ENCODE assay signal across 32 mouse cellular contexts in the genomic region with DNA sequence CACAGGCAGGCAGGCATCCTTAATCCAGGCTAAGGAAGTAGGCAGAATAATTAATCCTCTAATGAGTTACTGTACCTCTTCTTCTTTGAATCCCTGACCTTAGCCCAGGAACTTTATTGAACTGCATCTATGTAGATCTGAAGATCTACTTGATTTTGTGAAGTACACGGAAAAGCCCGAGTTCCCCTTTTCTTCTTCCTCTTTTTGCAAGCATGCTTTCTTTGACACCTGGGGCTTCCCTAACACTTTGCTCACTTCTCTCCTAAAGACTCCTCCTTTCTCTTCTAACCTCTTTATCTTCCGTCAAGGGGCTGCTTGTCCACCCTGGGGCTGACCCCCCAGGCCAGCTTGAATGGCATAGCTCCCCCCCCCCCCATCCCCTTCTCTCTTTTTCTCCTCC. TPM values are rescaled to one million over a fixed set of nuclear protein-coding genes. Genes with fewer than 3 reads are reported as not detected.
DNase-seq lines count a peak whose midpoint lies in the region; ATAC-seq and TF ChIP-seq lines count a peak whose summit lies in the region.
"Had no signal": no experiment of that assay in that cellular context is flagged by ENCODE, and none has a peak within 500 bp of the region (broad histone marks: within the 10 kb centered on the region; RNA-seq: fewer than 3 reads in every experiment).

No protein-coding gene starts in this region.

- no peak for ATAC-seq in heart, postnatal 0 days (ENCODE audit: insufficient read depth, low read depth)
- no peak for ATAC-seq in heart, embryonic 11.5 days (replicated peaks; ENCODE audit: insufficient number of reproducible peaks, low FRiP score, low TSS enrichment)
- ATAC-seq in monocyte, adult 5-6 weeks (replicated peaks; ENCODE audit: insufficient number of reproducible peaks, low FRiP score, low TSS enrichment, poor library complexity, severe bottlenecking): peak; percentile 52
- ATAC-seq in hindbrain, embryonic 13.5 days (ENCODE audit: low FRiP score): no peak
- ATAC-seq: activated CD4-positive, CD25-positive, alpha-beta regulatory T cell, adult 4 months; CD4-positive, CD25-positive, alpha-beta regulatory T cell, adult 4 months; forebrain, embryonic 16.5 days; intestine, postnatal 0 days had no signal

- in situ Hi-C loops in CH12.LX (cut with MboI; ENCODE audit: low pct_ligation_motif_present, low pct_unique_long_range_greater_than_20kb, low sequenced_read_pairs): loop anchor here (5.0 to 25.0 kb wide), 3 partner anchors 229 to 611 kb away; no protein-coding TSS in a partner anchor

- TF ChIP-seq POLR2A in CH12.LX (IDR thresholded peaks at IDR 0.05; ENCODE audit: low read depth, low read length): no peak

- H3K79me2 ChIP-seq in CH12.LX (replicated peaks; ENCODE audit: control insufficient read depth, extremely low read depth, insufficient read depth, poor library complexity, severe bottlenecking): no peaks in the 10 kb centered on the region

- H3K4me3 ChIP-seq in heart, postnatal 0 days (ENCODE audit: low read depth, low read length): no peak overlapping the region
- H3K4me3 ChIP-seq in heart, embryonic 11.5 days (ENCODE audit: low read depth, low read length): no peak overlapping the region
- H3K4me3 ChIP-seq in CH12.LX (replicated peaks in 1 of 3; ENCODE audit: low read depth in 2 of 3, low read length in 2 of 3, poor library complexity in 1 of 3): no peak overlapping the region
- no peak overlapping the region for H3K4me3 ChIP-seq in forebrain, embryonic 10.5 days
- no peak overlapping the region for H3K4me3 ChIP-seq in hindbrain, embryonic 13.5 days
- H3K4me3 ChIP-seq: heart, embryonic 12.5 days; hindbrain, embryonic 10.5 days; liver, embryonic 13.5 days; megakaryocyte, embryonic 14.5 days; neural tube, embryonic 12.5 days had no signal

- H3K4me2 ChIP-seq in heart, postnatal 0 days (ENCODE audit: low read depth, low read length): no peak overlapping the region
- no peak overlapping the region for H3K4me2 ChIP-seq in heart, embryonic 11.5 days
- peak overlapping the region; percentile 34 for H3K4me2 ChIP-seq in CH12.LX (ENCODE audit: insufficient read depth, low read depth, poor library complexity, severe bottlenecking)
- no peak overlapping the region for H3K4me2 ChIP-seq in hindbrain, embryonic 13.5 days
- H3K4me2 ChIP-seq: heart, embryonic 12.5 days; liver, embryonic 13.5 days; neural tube, embryonic 12.5 days had no signal

- no peaks in the 10 kb centered on the region for H3K27me3 ChIP-seq in heart, postnatal 0 days (ENCODE audit: control insufficient read depth, insufficient read depth, low read length)
- no peaks in the 10 kb centered on the region for H3K27me3 ChIP-seq in heart, embryonic 11.5 days (ENCODE audit: control insufficient read depth, insufficient read depth, low read length)
- H3K27me3 ChIP-seq in CH12.LX (replicated peaks): no peaks in the 10 kb centered on the region
- no peaks in the 10 kb centered on the region for H3K27me3 ChIP-seq in forebrain, embryonic 10.5 days (ENCODE audit: poor library complexity, severe bottlenecking)
- no peaks in the 10 kb centered on the region for H3K27me3 ChIP-seq in hindbrain, embryonic 13.5 days
- H3K27me3 ChIP-seq: liver, embryonic 13.5 days; neural tube, embryonic 12.5 days had no signal

- TF ChIP-seq RAD21 in CH12.LX (IDR thresholded peaks at IDR 0.05; ENCODE audit: low read depth, low read length): no peak; the same call in 1 of the 2 replicates

- H3K9ac ChIP-seq in heart, postnatal 0 days (replicated peaks; ENCODE audit: low read depth, low read length): no peak overlapping the region
- no peak overlapping the region for H3K9ac ChIP-seq in heart, embryonic 11.5 days (ENCODE audit: low read depth, low read length)
- H3K9ac ChIP-seq in CH12.LX (ENCODE audit: insufficient read depth, low read depth): no peak overlapping the region
- no peak overlapping the region for H3K9ac ChIP-seq in hindbrain, embryonic 13.5 days
- H3K9ac ChIP-seq: heart, embryonic 12.5 days; liver, embryonic 13.5 days; neural tube, embryonic 12.5 days had no signal

- dilution Hi-C loops in CH12.LX (cut with MboI; ENCODE audit: extremely low pct_ligation_motif_present, extremely low pct_unique_long_range_greater_than_20kb, low sequenced_read_pairs): no loop called here

- no peaks in the 10 kb centered on the region; the same call in 1 of the 2 replicates for H3K4me1 ChIP-seq in heart, postnatal 0 days (ENCODE audit: control insufficient read depth, insufficient read depth)
- H3K4me1 ChIP-seq in heart, embryonic 11.5 days (ENCODE audit: control insufficient read depth, insufficient read depth, low read length): no peaks in the 10 kb centered on the region
- H3K4me1 ChIP-seq in CH12.LX (ENCODE audit: control insufficient read depth in 1 of 2, insufficient read depth in 2 of 2): peaks cover 19 to 33% of the 10 kb centered on the region in 2 experiments
- H3K4me1 ChIP-seq in forebrain, embryonic 10.5 days: peaks cover 5% of the 10 kb centered on the region; the same call in 1 of the 2 replicates
- 0 out of 2 replicates have a peak, but pooled peaks cover 2% of the 10 kb centered on the region for H3K4me1 ChIP-seq in hindbrain, embryonic 13.5 days (replicated peaks)
- H3K4me1 ChIP-seq: heart, embryonic 12.5 days; hindbrain, embryonic 10.5 days; neural tube, embryonic 12.5 days had no signal

- DNase-seq in heart, postnatal 0 days (ENCODE audit: low spot score): no peak
- DNase-seq in CH12.LX (ENCODE audit: extremely low read depth): peak; percentile 92
- DNase-seq in c-Kit-positive CD71-negative TER-119-negative erythroid progenitor cells, embryonic 14.5 days (ENCODE audit: low read depth): peak; percentile 25
- DNase-seq in right cerebral cortex, postnatal 36 days (ENCODE audit: low spot score in 2 of 2): no peak
- no peak for DNase-seq in forebrain, embryonic 10.5 days (ENCODE audit: extremely low spot score, low spot score)
- DNase-seq: adrenal gland, adult 8-10 months; cerebellum, adult 2 months; cerebellum, postnatal 25 days; kidney, postnatal 36 days; liver, embryonic 13.5 days; lung, adult 2 months; lung, postnatal 14 days; midbrain, embryonic 14.5 days; retina, postnatal 1 day; right cerebral cortex, postnatal 4 days had no signal

- H3K27ac ChIP-seq in heart, postnatal 0 days (ENCODE audit: low read depth): 0 out of 2 replicates have a peak overlapping the region, but pooled peaks have one; percentile 11
- H3K27ac ChIP-seq in heart, embryonic 11.5 days (ENCODE audit: low read depth, low read length): no peak overlapping the region
- peak overlapping the region; percentile 26; the same call in 1 of the 2 replicates for H3K27ac ChIP-seq in CH12.LX (ENCODE audit: insufficient read depth, low read depth)
- H3K27ac ChIP-seq in forebrain, embryonic 10.5 days: no peak overlapping the region
- H3K27ac ChIP-seq in hindbrain, embryonic 13.5 days: no peak overlapping the region
- H3K27ac ChIP-seq: hindbrain, embryonic 10.5 days; liver, embryonic 13.5 days; neural tube, embryonic 12.5 days had no signal

- TF ChIP-seq CTCF in heart, postnatal 0 days (IDR thresholded peaks at IDR 0.05; ENCODE audit: low read depth): no peak
- no peak for TF ChIP-seq CTCF in CH12.LX (conservative IDR thresholded peaks at IDR 0.05 in 1 of 2, IDR thresholded peaks at IDR 0.05 in 1 of 2; ENCODE audit: low read depth in 2 of 2, low read length in 2 of 2)

- WGBS in heart, postnatal 0 days: 72% methylated on average over 3 of the region's 3 CpGs
- 73% methylated on average over 3 of the region's 3 CpGs for WGBS in heart, embryonic 11.5 days (ENCODE audit: insufficient replicate concordance)
- whole genome bisulfite sequencing in forebrain, embryonic 10.5 days: 75% methylated on average over 3 of the region's 3 CpGs
- WGBS in hindbrain, embryonic 13.5 days: 79% methylated on average over 3 of the region's 3 CpGs

- no peaks in the 10 kb centered on the region for H3K9me3 ChIP-seq in heart, postnatal 0 days (replicated peaks; ENCODE audit: control insufficient read depth, low read length)
- H3K9me3 ChIP-seq in heart, embryonic 11.5 days (replicated peaks; ENCODE audit: control insufficient read depth, low read length): no peaks in the 10 kb centered on the region
- H3K9me3 ChIP-seq in CH12.LX (replicated peaks; ENCODE audit: low read length): peaks cover 10% of the 10 kb centered on the region
- peaks cover 4% of the 10 kb centered on the region; the same call in 1 of the 2 replicates for H3K9me3 ChIP-seq in forebrain, embryonic 10.5 days
- no peaks in the 10 kb centered on the region for H3K9me3 ChIP-seq in hindbrain, embryonic 13.5 days
- H3K9me3 ChIP-seq: heart, embryonic 12.5 days; hindbrain, embryonic 10.5 days; liver, embryonic 13.5 days; megakaryocyte, embryonic 14.5 days; neural tube, embryonic 12.5 days had no signal

- no peak for TF ChIP-seq EP300 in heart, postnatal 0 days (IDR thresholded peaks at IDR 0.05; ENCODE audit: low read depth)
- TF ChIP-seq EP300 in CH12.LX (IDR thresholded peaks at IDR 0.05; ENCODE audit: low read length): peak; percentile 93

- no peaks in the 10 kb centered on the region for H3K36me3 ChIP-seq in heart, postnatal 0 days (replicated peaks; ENCODE audit: control insufficient read depth, insufficient read depth, low read length)
- no peaks in the 10 kb centered on the region for H3K36me3 ChIP-seq in heart, embryonic 11.5 days (ENCODE audit: control insufficient read depth, insufficient read depth, low read length)
- no peaks in the 10 kb centered on the region for H3K36me3 ChIP-seq in CH12.LX (replicated peaks in 1 of 2; ENCODE audit: control insufficient read depth in 1 of 2, insufficient read depth in 1 of 2, low read length in 1 of 2)
- no peaks in the 10 kb centered on the region for H3K36me3 ChIP-seq in forebrain, embryonic 10.5 days (replicated peaks)
- H3K36me3 ChIP-seq in hindbrain, embryonic 13.5 days: no peaks in the 10 kb centered on the region
- H3K36me3 ChIP-seq: heart, embryonic 12.5 days; hindbrain, embryonic 10.5 days; liver, embryonic 13.5 days; neural tube, embryonic 12.5 days had no signal

TF ChIP-seq in CH12.LX, 34 proteins besides CTCF, POLR2A, EP300 and RAD21 (continues in another document):
- TF ChIP-seq TCF12 (IDR thresholded peaks at IDR 0.05; ENCODE audit: low read depth, low read length) (peak; percentile 60; the same call in 1 of the 2 replicates), MAX (IDR thresholded peaks at IDR 0.05; ENCODE audit: low read length) (peak; percentile 96), BHLHE40 (IDR thresholded peaks at IDR 0.05; ENCODE audit: low read depth, low read length) (peak; percentile 24; the same call in 1 of the 2 replicates), ETS1 (conservative IDR thresholded peaks at IDR 0.05; ENCODE audit: low read depth, low read length) (peak; percentile 55; the same call in 1 of the 2 replicates)

RNA-seq across cellular contexts. Expression of gene 1700012B07Rik, which starts 48.0 kb away (rescaled TPM):
- total RNA-seq in heart, postnatal 0 days (2014; rRNA removed; ENCODE audit: low replicate concordance): not detected in 2 replicates
- not detected in 2 replicates for polyA plus RNA-seq in heart, postnatal 0 days (2015; fragmentation: Nextera tagmentation; extraction: Ambion mirVana)
- polyA plus RNA-seq in heart, embryonic 11.5 days (2014; fragmentation: Nextera tagmentation; extraction: Ambion mirVana): not detected in 2 replicates
- total RNA-seq in CH12.LX (2012; rRNA removed) (not detected in 2 replicates), CH12.LX (2014; rRNA removed) (not detected in 2 replicates)
- polyA plus RNA-seq in CH12.LX (2012; ENCODE audit: insufficient read length, low read depth): 0.29 and 0.44 TPM in 2 replicates
- not detected in 3 replicates for total RNA-seq in monocyte, adult 5-6 weeks (2017)
- not detected in 2 replicates for polyA plus RNA-seq in forebrain, embryonic 10.5 days (2016; fragmentation: Nextera tagmentation; extraction: Ambion mirVana)
- polyA plus RNA-seq in hindbrain, embryonic 13.5 days (2015; fragmentation: Nextera tagmentation; extraction: Ambion mirVana): not detected in 2 replicates
- total RNA-seq: adrenal gland, adult 8-10 months; ES-E14; gastrocnemius, postnatal 25 days; left cerebral cortex, postnatal 36 days had no signal
- polyA plus RNA-seq: cerebellum, adult 2 months; embryonic facial prominence, embryonic 14.5 days; forebrain, embryonic 16.5 days; heart, embryonic 12.5 days; hindbrain, embryonic 10.5 days; intestine, postnatal 0 days; kidney, embryonic 14.5 days; limb, embryonic 14.5 days; liver, embryonic 13.5 days; midbrain, embryonic 14.5 days; neural tube, embryonic 12.5 days had no signal

Comparison
In these comparisons a context has a peak if more than half of its experiments do, and no peak if none do; other contexts are left out.
1. H3K27ac ChIP-seq: peak in heart, postnatal 0 days (single experiment) and CH12.LX (single experiment); none in heart, embryonic 11.5 days (single experiment), forebrain, embryonic 10.5 days (single experiment) and hindbrain, embryonic 13.5 days (single experiment).
2. DNase-seq: peak in CH12.LX (single experiment) and c-Kit-positive CD71-negative TER-119-negative erythroid progenitor cells, embryonic 14.5 days (single experiment); none in heart, postnatal 0 days (single experiment), right cerebral cortex, postnatal 36 days (0 of 2) and forebrain, embryonic 10.5 days (single experiment).